Mouse (Mus musculus): Measurements from ENCODE around the gene Tnfrsf25. TPM values are rescaled to one million over a fixed set of nuclear protein-coding genes. Genes with fewer than 3 reads are reported as not detected.

The Tnfrsf25 gene
- polyA plus RNA-seq, 1 experiment from 2014 or later: 0.54 TPM

DNA sequence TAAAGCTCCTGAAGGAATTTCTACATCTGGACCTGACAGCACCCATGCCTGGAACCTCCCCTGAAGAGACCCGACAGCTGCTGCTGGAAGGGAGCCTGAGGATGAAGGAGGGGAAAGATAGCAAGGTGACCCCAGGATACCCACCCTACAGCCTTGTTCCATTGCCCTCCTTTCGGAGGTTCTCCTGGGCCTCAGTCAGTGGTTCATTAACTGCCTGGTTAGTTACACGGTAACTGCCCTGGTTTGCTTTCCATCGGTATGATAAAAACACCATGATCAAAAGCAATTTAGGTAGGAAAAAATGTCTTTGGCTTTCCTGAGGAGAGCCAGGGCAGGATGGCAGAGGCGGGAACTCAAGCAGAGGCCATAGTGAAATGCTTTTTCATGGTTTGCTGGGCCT lies 7.1 kb upstream of the Tnfrsf25 start:
- Histone ChIP-seq H3K9me3 (ENCODE audit: control insufficient read depth, low read length) (no peaks in the 10 kb centered on the region), H3K9ac (replicated peaks; ENCODE audit: low read depth, low read length) (no peak overlapping the region; the same call in 1 of the 2 replicates), H3K4me2 (ENCODE audit: low read depth, low read length) (peak overlapping the region; percentile 64), H3K27ac (ENCODE audit: low read depth, low read length) (no peak overlapping the region), H3K27me3 (ENCODE audit: control insufficient read depth, insufficient read depth, low read length) (no peaks in the 10 kb centered on the region), H3K36me3 (ENCODE audit: control insufficient read depth, insufficient read depth, low read length) (peaks cover 9% of the 10 kb centered on the region; the same call in 1 of the 2 replicates), H3K4me1 (ENCODE audit: control insufficient read depth, insufficient read depth, low read length) (peaks cover 13% of the 10 kb centered on the region), H3K4me3 (ENCODE audit: low read depth, low read length) (peak overlapping the region; percentile 31; the same call in 1 of the 2 replicates)
- 78% methylated on average over 5 of the region's 5 CpGs for WGBS
- no peak for ATAC-seq (ENCODE audit: low read depth)

DNA sequence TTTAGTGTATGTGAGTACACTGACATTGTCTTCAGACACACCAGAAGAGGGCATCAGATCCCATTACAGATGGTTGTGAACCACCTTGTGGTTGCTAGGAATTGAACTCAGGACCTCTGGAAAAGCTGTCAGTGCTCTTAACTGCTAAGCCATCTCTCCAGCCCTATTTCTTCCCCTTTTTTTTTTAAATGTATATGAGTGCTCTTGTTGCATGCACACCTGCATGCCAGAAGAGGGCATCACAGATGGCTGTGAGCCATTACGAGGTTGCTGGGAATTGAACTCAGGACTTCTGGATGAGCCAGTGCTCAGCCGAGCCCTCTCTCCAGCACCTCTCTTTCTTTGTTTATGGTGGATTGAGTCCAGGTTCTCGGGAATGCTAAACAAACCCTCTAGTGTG lies 6.2 kb upstream of the Tnfrsf25 start:
- ATAC-seq (ENCODE audit: low read depth): no peak

DNA sequence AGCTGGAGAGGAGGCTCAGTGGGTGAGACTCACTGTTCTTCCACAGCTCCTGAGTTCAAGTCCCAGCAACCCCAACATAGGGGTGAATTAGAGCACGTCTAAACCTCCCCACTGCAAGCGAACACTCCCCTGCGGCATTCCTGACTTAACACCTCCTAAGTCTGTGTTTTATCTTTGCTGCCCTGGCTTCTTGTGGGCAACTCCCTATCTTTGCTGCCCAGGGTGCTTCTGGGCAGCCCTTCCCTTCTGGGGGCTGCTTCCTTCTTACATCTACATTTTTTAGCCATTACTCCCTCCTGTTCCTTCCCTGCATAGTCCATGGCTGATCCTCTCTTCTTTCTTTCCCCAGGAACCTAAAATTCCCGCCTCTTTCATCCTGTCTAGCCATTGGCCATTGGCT lies 5.0 kb upstream of the Tnfrsf25 start:
- Histone ChIP-seq H3K4me1 (ENCODE audit: control insufficient read depth, insufficient read depth, low read length) (peaks cover 14% of the 10 kb centered on the region), H3K4me3 (ENCODE audit: low read depth, low read length) (no peak overlapping the region), H3K9me3 (ENCODE audit: control insufficient read depth, low read length) (no peaks in the 10 kb centered on the region), H3K36me3 (ENCODE audit: control insufficient read depth, insufficient read depth, low read length) (peaks cover 5% of the 10 kb centered on the region; the same call in 1 of the 2 replicates), H3K4me2 (ENCODE audit: low read depth, low read length) (no peak overlapping the region), H3K27me3 (ENCODE audit: control insufficient read depth, insufficient read depth, low read length) (peaks cover 11% of the 10 kb centered on the region), H3K9ac (replicated peaks; ENCODE audit: low read depth, low read length) (no peak overlapping the region), H3K27ac (ENCODE audit: low read depth, low read length) (no peak overlapping the region)
- WGBS: 83% methylated on average over 4 of the region's 4 CpGs
- ATAC-seq (ENCODE audit: low read depth): no peak

More for the DNA sequence above, 6.2 kb upstream of the Tnfrsf25 start:
- Histone ChIP-seq H3K9ac (replicated peaks; ENCODE audit: low read depth, low read length) (no peak overlapping the region), H3K4me2 (ENCODE audit: low read depth, low read length) (no peak overlapping the region), H3K27ac (ENCODE audit: low read depth, low read length) (no peak overlapping the region), H3K4me3 (ENCODE audit: low read depth, low read length) (no peak overlapping the region), H3K9me3 (ENCODE audit: control insufficient read depth, low read length) (no peaks in the 10 kb centered on the region), H3K27me3 (ENCODE audit: control insufficient read depth, insufficient read depth, low read length) (no peaks in the 10 kb centered on the region; the same call in 1 of the 2 replicates), H3K36me3 (ENCODE audit: control insufficient read depth, insufficient read depth, low read length) (peaks cover 5% of the 10 kb centered on the region; the same call in 1 of the 2 replicates), H3K4me1 (ENCODE audit: control insufficient read depth, insufficient read depth, low read length) (peaks cover 13% of the 10 kb centered on the region)
- WGBS: 89% methylated on average over 3 of the region's 3 CpGs

DNA sequence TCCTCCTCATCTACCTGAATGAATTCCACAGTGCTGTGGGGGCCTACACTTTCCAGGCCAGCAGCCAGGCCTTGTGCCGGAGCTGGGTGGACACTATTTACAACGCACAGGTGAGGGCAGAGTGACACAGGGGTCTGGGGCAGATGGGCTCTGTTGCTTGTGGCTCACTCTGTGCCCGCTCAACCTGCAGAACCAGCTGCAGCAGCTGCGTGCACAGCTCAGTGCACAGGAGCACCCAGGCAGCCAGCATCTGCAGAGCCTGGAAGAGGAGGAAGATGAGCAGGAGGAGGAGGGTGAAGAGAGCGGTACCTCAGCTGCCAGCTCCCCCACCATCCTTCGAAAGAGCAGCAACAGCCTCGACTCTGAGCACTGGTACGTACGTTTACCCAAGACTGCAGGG lies 3.4 kb upstream of the Tnfrsf25 start:
- H3K9ac ChIP-seq (replicated peaks; ENCODE audit: low read depth, low read length): no peak overlapping the region
- no peak for ATAC-seq (ENCODE audit: low read depth)
- peaks cover 5% of the 10 kb centered on the region; the same call in 1 of the 2 replicates for H3K36me3 ChIP-seq (ENCODE audit: control insufficient read depth, insufficient read depth, low read length)
- H3K4me2 ChIP-seq (ENCODE audit: low read depth, low read length): no peak overlapping the region
- 87% methylated on average over 9 of the region's 9 CpGs for WGBS
- no peak overlapping the region for H3K27ac ChIP-seq (ENCODE audit: low read depth, low read length)
- H3K4me3 ChIP-seq (ENCODE audit: low read depth, low read length): no peak overlapping the region
- no peaks in the 10 kb centered on the region for H3K9me3 ChIP-seq (ENCODE audit: control insufficient read depth, low read length)
- H3K4me1 ChIP-seq (ENCODE audit: control insufficient read depth, insufficient read depth, low read length): peaks cover 14% of the 10 kb centered on the region
- peaks cover 21% of the 10 kb centered on the region for H3K27me3 ChIP-seq (ENCODE audit: control insufficient read depth, insufficient read depth, low read length)

DNA sequence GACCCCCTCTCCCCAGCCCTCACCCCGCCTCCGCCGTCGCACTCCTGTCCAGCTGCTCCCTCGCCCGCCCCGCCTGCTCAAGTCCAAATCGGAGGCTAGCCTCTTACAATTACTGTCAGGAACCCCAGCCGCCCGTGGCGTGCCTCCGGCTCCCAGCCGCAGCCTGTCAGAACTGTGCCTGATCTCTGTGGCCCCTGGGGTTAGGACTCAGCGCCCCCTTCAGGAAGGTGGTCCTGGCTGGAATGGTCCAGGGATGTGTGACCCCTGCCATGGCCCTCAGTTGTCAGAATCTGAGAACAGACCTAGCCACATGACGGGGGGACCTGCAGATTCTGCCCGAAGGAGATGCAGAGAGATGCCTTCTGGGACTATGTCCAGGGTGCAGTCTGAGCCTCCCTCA lies 1.7 kb upstream of the Tnfrsf25 start:
- H3K9me3 ChIP-seq (ENCODE audit: control insufficient read depth, low read length): no peaks in the 10 kb centered on the region
- H3K36me3 ChIP-seq (ENCODE audit: control insufficient read depth, insufficient read depth, low read length): peaks cover 5% of the 10 kb centered on the region; the same call in 1 of the 2 replicates
- peaks cover 35% of the 10 kb centered on the region for H3K27me3 ChIP-seq (ENCODE audit: control insufficient read depth, insufficient read depth, low read length)
- no peak overlapping the region for H3K4me2 ChIP-seq (ENCODE audit: low read depth, low read length)
- 53% methylated on average over 15 of the region's 16 CpGs for WGBS
- H3K27ac ChIP-seq (ENCODE audit: low read depth, low read length): no peak overlapping the region
- H3K4me3 ChIP-seq (ENCODE audit: low read depth, low read length): no peak overlapping the region
- no peak overlapping the region for H3K9ac ChIP-seq (replicated peaks; ENCODE audit: low read depth, low read length)
- H3K4me1 ChIP-seq (ENCODE audit: control insufficient read depth, insufficient read depth, low read length): peaks cover 3% of the 10 kb centered on the region
- no peak for ATAC-seq (ENCODE audit: low read depth)

DNA sequence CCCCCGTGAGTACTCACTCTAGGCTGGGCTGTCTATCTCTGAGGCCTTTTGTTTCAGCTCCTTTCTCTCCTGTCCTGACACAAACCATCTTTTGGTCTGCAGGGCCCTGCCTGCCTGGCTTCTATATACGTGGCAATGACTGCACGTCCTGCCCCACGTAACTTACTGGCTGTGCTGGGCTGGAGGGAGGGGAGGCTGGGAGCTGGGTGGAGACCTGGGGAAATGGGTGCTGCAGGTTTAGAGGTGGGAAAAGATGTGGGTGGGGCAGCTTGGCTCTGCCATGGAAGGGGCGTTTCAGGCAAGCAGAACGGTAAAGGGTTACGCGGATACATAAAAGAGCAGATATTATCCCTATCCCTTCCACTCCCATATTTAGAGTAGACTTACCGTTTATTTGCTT lies 1.8 kb downstream of the Tnfrsf25 start:
- H3K9me3 ChIP-seq (ENCODE audit: control insufficient read depth, low read length): no peaks in the 10 kb centered on the region
- peaks cover 8% of the 10 kb centered on the region for H3K4me1 ChIP-seq (ENCODE audit: control insufficient read depth, insufficient read depth, low read length)
- H3K27me3 ChIP-seq (ENCODE audit: control insufficient read depth, insufficient read depth, low read length): peaks cover 59% of the 10 kb centered on the region
- H3K27ac ChIP-seq (ENCODE audit: low read depth, low read length): no peak overlapping the region
- no peak overlapping the region for H3K4me2 ChIP-seq (ENCODE audit: low read depth, low read length)
- no peaks in the 10 kb centered on the region for H3K36me3 ChIP-seq (ENCODE audit: control insufficient read depth, insufficient read depth, low read length)
- no peak for ATAC-seq (ENCODE audit: low read depth)
- H3K4me3 ChIP-seq (ENCODE audit: low read depth, low read length): no peak overlapping the region
- H3K9ac ChIP-seq (replicated peaks; ENCODE audit: low read depth, low read length): no peak overlapping the region
- WGBS: 66% methylated on average over 9 of the region's 9 CpGs

DNA sequence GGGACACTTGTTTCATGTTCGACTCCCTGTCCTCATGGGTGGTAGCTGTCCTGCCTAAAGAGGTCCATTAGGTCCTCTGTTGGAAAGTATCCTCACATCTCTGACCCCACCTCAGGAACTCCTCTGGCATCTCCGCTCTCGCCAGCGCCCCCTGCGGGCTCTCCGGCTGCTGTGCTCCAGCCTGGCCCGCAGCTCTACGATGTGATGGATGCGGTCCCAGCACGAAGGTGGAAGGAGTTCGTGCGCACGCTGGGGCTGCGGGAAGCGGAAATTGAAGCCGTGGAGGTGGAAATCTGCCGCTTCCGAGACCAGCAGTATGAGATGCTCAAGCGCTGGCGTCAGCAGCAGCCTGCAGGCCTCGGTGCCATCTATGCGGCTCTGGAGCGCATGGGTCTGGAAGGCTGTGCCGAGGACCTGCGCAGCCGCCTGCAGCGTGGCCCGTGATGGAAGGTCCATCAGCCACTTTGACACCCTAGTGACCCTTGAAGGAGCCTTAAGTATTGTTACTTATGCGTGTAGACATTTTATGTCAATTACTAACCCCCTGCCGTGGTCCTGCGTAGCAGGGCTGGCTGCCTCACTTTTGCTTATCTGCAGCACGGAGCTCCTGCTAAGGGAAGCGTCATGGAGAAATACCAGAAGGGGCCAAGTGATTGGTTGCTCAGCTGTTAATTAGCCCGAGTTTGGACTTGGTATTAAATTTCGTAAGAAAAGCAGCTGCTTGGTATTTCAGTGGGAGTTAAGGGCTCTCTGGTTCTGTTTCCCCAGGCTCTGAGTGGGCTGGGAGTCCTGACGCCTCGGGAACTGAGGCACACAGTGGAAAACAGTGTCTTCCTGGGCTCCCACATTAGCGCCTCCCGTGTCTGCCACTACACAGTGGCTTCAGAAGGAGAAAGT lies 3.9 kb downstream of the Tnfrsf25 start:
- Histone ChIP-seq H3K4me2 (ENCODE audit: low read depth, low read length) (peak overlapping the region; percentile 26; the same call in 1 of the 2 replicates), H3K27ac (ENCODE audit: low read depth, low read length) (no peak overlapping the region), H3K4me3 (ENCODE audit: low read depth, low read length) (no peak overlapping the region), H3K9ac (replicated peaks; ENCODE audit: low read depth, low read length) (no peak overlapping the region), H3K36me3 (ENCODE audit: control insufficient read depth, insufficient read depth, low read length) (no peaks in the 10 kb centered on the region), H3K27me3 (ENCODE audit: control insufficient read depth, insufficient read depth, low read length) (peaks cover 77% of the 10 kb centered on the region), H3K9me3 (ENCODE audit: control insufficient read depth, low read length) (no peaks in the 10 kb centered on the region), H3K4me1 (ENCODE audit: control insufficient read depth, insufficient read depth, low read length) (peaks cover 8% of the 10 kb centered on the region)
- no peak for ATAC-seq (ENCODE audit: low read depth)
- 4% methylated on average over 39 of the region's 39 CpGs for WGBS

DNA sequence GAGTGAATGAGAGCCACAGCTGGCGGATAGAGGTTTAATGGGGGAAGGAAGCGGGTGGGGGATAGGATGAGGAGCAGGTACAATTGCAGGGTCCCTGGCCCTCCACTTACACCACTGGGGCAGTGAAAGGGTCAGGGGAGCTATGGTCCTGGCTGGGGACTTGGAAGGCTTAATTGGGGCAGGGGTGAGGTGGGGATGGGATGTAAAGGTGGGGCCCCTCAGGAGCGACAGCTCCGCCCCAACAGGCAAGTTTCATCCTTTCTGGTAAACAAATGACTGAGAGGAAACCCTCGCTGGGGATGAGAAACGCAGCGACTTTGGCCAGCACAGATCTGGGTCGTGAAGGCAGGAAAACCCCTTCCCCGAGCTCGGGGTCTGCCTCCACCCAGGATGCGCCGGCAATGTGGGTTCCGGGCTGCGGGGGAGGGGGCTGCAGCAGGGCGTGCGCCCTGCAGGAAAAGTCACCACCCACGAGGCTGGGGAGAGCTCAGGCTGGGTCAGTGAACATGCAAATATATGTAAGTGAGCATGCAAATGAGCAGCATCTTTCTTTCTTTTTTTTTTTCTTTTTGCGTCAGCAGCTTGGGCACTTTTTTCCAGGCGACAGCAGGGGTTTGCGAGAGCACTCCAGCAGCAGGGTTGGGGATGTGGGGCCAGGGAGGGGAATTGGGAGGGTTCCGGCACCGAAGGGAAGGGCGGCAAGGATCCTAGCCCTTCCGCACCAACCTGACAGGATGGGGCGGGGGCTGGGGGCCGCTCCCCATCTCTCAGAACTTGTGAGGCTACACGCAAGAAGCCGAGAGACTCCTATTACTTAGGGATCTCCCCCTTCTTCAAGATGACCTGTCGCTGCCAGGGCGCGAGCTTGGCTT lies 4.8 kb downstream of the Tnfrsf25 start:
- H3K27me3 ChIP-seq (ENCODE audit: control insufficient read depth, insufficient read depth, low read length): peaks cover 75% of the 10 kb centered on the region
- H3K27ac ChIP-seq (ENCODE audit: low read depth, low read length): no peak overlapping the region
- H3K4me1 ChIP-seq (ENCODE audit: control insufficient read depth, insufficient read depth, low read length): peaks cover 8% of the 10 kb centered on the region
- H3K9ac ChIP-seq (replicated peaks; ENCODE audit: low read depth, low read length): no peak overlapping the region
- WGBS: under 1% methylated on average over 31 of the region's 31 CpGs
- ATAC-seq (ENCODE audit: low read depth): no peak
- no peaks in the 10 kb centered on the region for H3K9me3 ChIP-seq (ENCODE audit: control insufficient read depth, low read length)
- no peaks in the 10 kb centered on the region for H3K36me3 ChIP-seq (ENCODE audit: control insufficient read depth, insufficient read depth, low read length)
- H3K4me3 ChIP-seq (ENCODE audit: low read depth, low read length): no peak overlapping the region
- no peak overlapping the region for H3K4me2 ChIP-seq (ENCODE audit: low read depth, low read length)

DNA sequence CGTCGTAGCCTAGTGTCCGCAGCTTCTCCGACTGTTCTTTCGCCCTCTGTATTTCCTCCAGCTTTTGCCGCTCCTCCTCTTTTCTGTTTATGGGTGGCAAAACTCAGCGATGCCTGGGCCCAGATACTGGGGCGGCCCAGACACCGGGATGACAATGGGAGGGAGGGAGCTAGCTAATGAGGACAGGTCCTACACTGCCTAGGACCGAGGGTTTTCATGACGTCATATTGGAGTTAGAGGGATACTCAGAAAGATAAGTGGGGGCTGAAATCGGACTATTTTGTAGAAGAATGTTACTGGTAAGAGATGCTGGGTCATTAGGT lies 5.4 kb downstream of the Tnfrsf25 start:
- Histone ChIP-seq H3K4me3 (ENCODE audit: low read depth, low read length) (no peak overlapping the region), H3K4me2 (ENCODE audit: low read depth, low read length) (no peak overlapping the region), H3K9ac (replicated peaks; ENCODE audit: low read depth, low read length) (no peak overlapping the region), H3K9me3 (ENCODE audit: control insufficient read depth, low read length) (no peaks in the 10 kb centered on the region), H3K36me3 (ENCODE audit: control insufficient read depth, insufficient read depth, low read length) (no peaks in the 10 kb centered on the region), H3K27ac (ENCODE audit: low read depth, low read length) (no peak overlapping the region), H3K4me1 (ENCODE audit: control insufficient read depth, insufficient read depth, low read length) (peaks cover 9% of the 10 kb centered on the region; the same call in 1 of the 2 replicates), H3K27me3 (ENCODE audit: control insufficient read depth, insufficient read depth, low read length) (peaks cover 79% of the 10 kb centered on the region)
- under 1% methylated on average over 12 of the region's 12 CpGs for WGBS
- no peak for ATAC-seq (ENCODE audit: low read depth)

Data from neural tube, embryonic 14.5 days (tissue).